Mouse (Mus musculus) hematopoietic multipotent progenitor cell, adult 10-12 weeks (in vitro differentiated cells): ENCODE data around the gene Acot6. TPM values are rescaled to one million over a fixed set of nuclear protein-coding genes. Genes with fewer than 3 reads are reported as not detected.

Experiments
- polyA plus RNA-seq: library from polyadenylated mRNA; stranded (reverse); fragments of >175 nt; gene quantifications from 2 replicates; pipeline ENCODE4 v1.2.3, GENCODE M21; 2012; ENCODE audit warnings: low replicate concordance

Acot6 gene
- polyA plus RNA-seq: 0.51 and 1.0 TPM in 2 replicates

DNA sequence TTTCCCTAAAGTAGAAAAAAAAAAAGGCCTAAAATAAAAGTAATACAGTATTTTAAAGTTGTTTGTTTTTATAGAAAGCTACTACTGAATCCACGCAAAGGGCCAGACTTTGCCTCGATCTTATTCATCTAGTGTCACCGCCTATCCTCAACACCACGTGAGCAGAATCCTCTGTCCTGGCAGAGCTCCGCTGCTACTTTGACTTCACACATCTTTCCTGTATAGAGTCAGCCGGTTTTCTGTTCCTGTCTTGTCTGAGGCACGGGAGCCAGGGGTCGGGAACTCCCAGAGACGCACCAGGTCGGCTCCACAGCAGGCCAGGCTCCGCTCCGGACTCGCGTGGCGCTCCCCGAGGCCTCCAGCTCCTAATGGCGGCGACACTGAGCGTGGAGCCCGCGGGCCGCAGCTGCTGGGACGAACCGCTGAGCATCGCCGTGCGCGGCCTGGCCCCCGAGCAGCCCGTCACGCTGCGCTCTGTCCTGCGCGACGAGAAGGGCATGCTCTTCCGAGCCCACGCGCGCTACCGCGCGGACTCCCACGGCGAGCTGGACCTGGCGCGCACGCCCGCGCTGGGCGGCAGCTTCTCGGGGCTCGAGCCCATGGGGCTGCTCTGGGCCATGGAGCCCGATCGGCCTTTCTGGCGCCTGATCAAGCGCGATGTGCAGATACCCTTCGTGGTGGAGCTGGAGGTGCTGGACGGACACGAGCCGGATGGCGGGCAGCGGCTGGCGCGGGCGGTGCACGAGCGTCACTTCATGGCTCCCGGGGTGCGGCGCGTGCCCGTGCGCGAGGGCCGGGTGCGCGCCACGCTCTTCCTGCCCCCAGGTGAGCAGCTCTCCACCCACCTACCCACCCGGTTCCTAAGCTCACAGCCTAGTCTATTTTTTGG is at the start of gene Acot6:
Gene Acot6, plus strand, starts transcription at position 51 of the 889 bp plus-strand sequence.

GRCm38 (mm10) chr12:84051937-84052474 is 48.4 kb upstream of the Acot6 start, which contains the start of gene Acot3:
TSS of gene Acot3 (plus strand) at chr12:84052144.

GRCm38 (mm10) chr12:84068986-84069385 is 31.5 kb upstream of the Acot6 start, which contains the start of gene Acot5:
TSS of gene Acot5 (plus strand) at chr12:84069325.

GRCm38 (mm10) chr12:84114153-84114994 is 13.9 kb downstream of the Acot6 start, which contains the start of gene Dnal1:
TSS of gene Dnal1 (plus strand) at chr12:84114366.

GRCm38 (mm10) chr12:84147954-84148621 is 47.6 kb downstream of the Acot6 start, which contains the start of gene Pnma1:
TSS of gene Pnma1 (minus strand) at chr12:84148489.

Other genes starting within 250 kb of the Acot6 start
- gene Numb, start 178.7 kb upstream of the Acot6 start, polyA plus RNA-seq: 22.0 and 29.9 TPM in 2 replicates
- gene Riox1, start 150.0 kb upstream of the Acot6 start, polyA plus RNA-seq: 22.5 and 51.4 TPM in 2 replicates
- gene Heatr4, start 115.8 kb upstream of the Acot6 start, polyA plus RNA-seq: not detected in 2 replicates
- 12.4 and 22.3 TPM in 2 replicates for gene Acot2, start 112.8 kb upstream of the Acot6 start, polyA plus RNA-seq
- 2.6 and 4.2 TPM in 2 replicates for gene Acot1, start 91.2 kb upstream of the Acot6 start, polyA plus RNA-seq
- gene Acot4, start 62.3 kb upstream of the Acot6 start, polyA plus RNA-seq: 0.21 and 0.93 TPM in 2 replicates
- gene Gm49366, start 61.7 kb upstream of the Acot6 start, polyA plus RNA-seq: not detected in 2 replicates
- not detected in 2 replicates for gene Acot3, start 48.5 kb upstream of the Acot6 start, polyA plus RNA-seq
- not detected in 2 replicates for gene Acot5, start 31.3 kb upstream of the Acot6 start, polyA plus RNA-seq
- 0.16 and 0.21 TPM in 2 replicates for gene Dnal1, start 13.7 kb downstream of the Acot6 start, polyA plus RNA-seq
- gene Pnma1, start 47.8 kb downstream of the Acot6 start, polyA plus RNA-seq: 0.27 and 0.65 TPM in 2 replicates
- gene Elmsan1, start 118.2 kb downstream of the Acot6 start, polyA plus RNA-seq: 141 and 153 TPM in 2 replicates
- 1.1 and 2.6 TPM in 2 replicates for gene Ptgr2, start 184.6 kb downstream of the Acot6 start, polyA plus RNA-seq
- 2.6 and 2.8 TPM in 2 replicates for gene Zfp410, start 216.2 kb downstream of the Acot6 start, polyA plus RNA-seq